Mouse (Mus musculus) retina, postnatal 1 day (tissue): ENCODE data around the gene Dvl1.

ENCODE experiments used
- DNase-seq: peaks from one replicate; pipeline ENCODE4 v3.0.0-alpha.2; 2012

Gene Dvl1

DNA sequence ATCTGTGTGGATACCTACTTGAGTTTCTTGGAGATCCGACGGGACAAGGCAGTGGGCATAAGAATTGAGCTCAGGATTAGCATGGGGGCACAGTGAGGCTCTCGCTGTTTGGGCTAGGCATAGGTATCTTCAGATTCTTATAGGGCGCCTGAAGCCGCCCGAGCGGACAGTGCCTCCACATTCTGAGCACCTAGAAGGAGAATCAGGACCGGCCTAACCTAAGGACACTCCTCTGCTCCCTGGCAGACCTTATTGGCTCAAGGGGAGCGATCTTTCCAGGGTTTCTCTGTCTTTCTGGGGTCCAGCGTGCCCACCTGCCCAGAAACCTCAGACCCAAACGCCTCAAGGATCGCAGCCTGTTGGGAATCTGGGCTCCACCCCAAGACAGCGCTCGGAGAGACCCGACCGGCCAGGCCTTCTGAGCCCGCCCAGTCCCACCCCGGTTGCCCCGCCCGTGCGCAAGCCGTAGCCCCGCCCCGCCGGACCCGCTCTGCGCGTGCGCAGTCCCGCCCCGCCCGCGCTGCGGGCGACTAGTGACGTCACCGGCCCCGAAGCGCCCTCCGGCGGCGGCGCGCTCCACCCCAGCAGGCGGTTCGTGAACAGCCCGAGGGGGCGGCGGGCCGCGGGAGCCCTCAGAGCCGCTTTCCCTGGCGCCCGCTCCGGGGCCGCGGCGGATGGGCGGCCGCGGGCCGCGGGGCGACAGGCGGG is at the start of gene Dvl1:
Gene Dvl1 (plus strand): TSS at position 532 of the 708 bp plus-strand sequence.
- peak; percentile 92 for DNase-seq

- no peak for DNase-seq
Measured at GRCm38 (mm10) chr4:155802075-155802474, 45.1 kb upstream of the Dvl1 start.

- DNase-seq = peak; percentile 21
Measured at GRCm38 (mm10) chr4:155802741-155803339, 44.4 kb upstream of the Dvl1 start, which contains the start of gene Mrpl20. Mrpl20 (plus strand) TSS chr4:155802878.

GRCm38 (mm10) chr4:155803340-155804041 is 43.7 kb upstream of the Dvl1 start:
- DNase-seq = peak; percentile 96

- no peak for DNase-seq
Measured at GRCm38 (mm10) chr4:155807841-155808240, 39.4 kb upstream of the Dvl1 start.

- peak; percentile 98 for DNase-seq
Measured at GRCm38 (mm10) chr4:155811929-155812664, 35.1 kb upstream of the Dvl1 start, which contains the start of gene Ccnl2. Ccnl2 (plus strand) TSS chr4:155812489.

GRCm38 (mm10) chr4:155812665-155813181 is 34.5 kb upstream of the Dvl1 start:
- DNase-seq = peak; percentile 64

- no peak for DNase-seq
Measured at GRCm38 (mm10) chr4:155817533-155817932, 29.7 kb upstream of the Dvl1 start.

GRCm38 (mm10) chr4:155821025-155821424 is 26.2 kb upstream of the Dvl1 start:
- peak; percentile 48 for DNase-seq

DNA sequence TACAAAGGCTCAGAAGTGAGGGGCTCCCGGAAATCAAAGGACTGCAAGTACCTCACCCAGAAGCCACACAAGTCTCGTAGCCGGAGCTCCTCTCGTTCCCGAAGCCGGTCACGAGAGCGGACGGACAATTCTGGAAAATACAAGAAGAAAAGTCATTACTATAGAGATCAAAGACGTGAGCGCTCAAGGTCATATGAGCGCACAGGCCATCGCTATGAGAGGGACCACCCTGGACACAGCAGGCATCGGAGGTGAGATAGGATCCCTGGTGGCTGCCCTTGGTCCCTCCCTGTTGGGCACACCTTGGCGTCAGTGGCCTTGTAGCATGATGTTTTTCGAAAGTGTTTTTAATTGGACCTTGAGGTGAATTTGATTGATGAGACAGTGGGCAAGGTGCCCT is 23.8 kb upstream of the Dvl1 start:
- no peak for DNase-seq

DNA sequence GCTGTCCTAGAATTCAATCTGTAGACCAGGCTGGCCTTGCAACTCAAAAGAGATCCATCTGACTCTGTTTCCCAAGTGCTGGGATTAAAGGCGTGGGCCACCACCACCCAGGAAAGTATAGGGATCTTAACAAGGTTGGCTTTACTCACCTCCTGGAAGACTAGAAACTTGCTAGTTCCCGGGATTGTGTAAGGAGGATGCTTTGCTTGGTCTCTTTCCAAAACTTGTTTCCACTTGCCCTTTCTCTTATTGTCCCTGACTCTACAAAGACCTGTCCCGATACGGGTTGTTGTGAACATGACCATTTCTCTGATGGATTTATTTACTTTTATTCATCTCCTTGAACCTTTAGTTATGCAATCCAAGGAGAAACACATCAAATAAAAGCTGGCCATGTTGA is 17.3 kb upstream of the Dvl1 start:
- no peak for DNase-seq

DNA sequence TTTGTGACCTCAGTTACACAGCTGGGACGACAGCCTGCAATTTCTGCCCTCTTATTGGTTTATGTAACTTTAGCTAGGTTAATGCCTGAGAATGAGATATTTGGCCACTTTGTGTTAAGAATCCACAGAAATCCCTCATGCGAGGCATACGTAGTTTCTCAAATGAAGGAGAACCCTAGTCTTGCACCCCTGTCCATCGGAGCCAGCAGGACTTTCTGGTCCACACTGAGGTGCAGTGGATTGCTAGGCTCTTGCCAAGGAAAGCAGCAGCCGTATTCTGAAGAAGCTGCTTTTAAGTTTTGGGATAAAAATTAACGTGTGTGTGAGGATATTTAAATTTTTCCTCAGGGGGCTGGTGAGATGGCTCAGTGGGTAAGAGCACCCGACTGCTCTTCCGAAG is 16.6 kb upstream of the Dvl1 start:
- no peak for DNase-seq

DNA sequence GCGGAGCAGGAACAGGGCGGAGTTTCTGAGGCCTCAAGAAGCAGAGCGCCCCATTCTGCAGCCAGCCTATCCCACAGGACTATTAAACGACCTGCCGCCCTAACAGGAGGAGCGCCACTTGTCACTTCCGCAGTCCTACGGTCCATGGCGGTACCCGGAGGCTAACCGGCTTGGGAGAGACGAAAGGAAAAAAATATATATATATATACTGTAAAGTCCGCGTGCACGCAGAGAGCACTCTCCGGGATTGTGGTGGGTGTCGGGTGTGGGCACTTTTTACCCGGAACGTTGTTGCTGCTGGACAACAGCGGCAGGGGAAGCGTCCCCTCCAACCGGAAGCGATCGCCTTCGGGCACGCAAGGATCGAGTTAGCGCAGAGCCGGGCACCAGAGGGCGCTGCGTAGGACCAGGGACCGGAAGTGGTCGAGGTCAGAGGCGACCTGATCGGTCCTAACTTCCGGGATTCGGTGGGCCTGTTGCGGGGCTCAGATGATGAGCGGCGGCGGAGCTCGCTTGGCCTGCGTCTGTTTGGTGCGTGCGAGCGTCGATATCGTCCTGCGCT is 15.9 kb upstream of the Dvl1 start, which contains the start of gene Aurkaip1:
Gene Aurkaip1 (plus strand): TSS at position 68 of the 562 bp plus-strand sequence.
- DNase-seq = peak; percentile 98

- DNase-seq = no peak
Measured at GRCm38 (mm10) chr4:155831831-155832230, 15.4 kb upstream of the Dvl1 start.

DNA sequence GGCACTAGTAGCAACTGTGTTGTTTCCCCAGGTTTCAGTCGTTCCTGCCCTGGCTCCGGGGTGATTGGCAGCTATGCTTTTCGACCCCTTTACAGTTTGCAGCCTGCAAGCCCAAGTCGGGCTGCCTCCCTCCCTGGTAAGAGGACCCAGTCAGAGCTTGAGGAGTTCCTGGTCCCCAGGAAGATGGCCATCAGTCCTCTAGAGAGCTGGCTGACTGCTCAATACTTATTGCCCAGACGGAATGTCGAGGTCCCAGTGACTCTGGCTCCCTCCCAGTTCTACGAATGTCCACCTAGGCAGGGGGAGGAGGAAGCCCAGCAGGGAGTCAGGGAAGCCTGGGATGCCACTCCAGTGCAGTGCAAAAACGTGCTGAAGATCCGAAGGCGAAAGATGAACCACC is 14.9 kb upstream of the Dvl1 start:
- no peak for DNase-seq

GRCm38 (mm10) chr4:155833234-155833633 is 14.0 kb upstream of the Dvl1 start:
- DNase-seq = no peak

- peak; percentile 89 for DNase-seq
Measured at GRCm38 (mm10) chr4:155833836-155834235, 13.4 kb upstream of the Dvl1 start.

GRCm38 (mm10) chr4:155837404-155838010 is 9.7 kb upstream of the Dvl1 start:
- no peak for DNase-seq

DNA sequence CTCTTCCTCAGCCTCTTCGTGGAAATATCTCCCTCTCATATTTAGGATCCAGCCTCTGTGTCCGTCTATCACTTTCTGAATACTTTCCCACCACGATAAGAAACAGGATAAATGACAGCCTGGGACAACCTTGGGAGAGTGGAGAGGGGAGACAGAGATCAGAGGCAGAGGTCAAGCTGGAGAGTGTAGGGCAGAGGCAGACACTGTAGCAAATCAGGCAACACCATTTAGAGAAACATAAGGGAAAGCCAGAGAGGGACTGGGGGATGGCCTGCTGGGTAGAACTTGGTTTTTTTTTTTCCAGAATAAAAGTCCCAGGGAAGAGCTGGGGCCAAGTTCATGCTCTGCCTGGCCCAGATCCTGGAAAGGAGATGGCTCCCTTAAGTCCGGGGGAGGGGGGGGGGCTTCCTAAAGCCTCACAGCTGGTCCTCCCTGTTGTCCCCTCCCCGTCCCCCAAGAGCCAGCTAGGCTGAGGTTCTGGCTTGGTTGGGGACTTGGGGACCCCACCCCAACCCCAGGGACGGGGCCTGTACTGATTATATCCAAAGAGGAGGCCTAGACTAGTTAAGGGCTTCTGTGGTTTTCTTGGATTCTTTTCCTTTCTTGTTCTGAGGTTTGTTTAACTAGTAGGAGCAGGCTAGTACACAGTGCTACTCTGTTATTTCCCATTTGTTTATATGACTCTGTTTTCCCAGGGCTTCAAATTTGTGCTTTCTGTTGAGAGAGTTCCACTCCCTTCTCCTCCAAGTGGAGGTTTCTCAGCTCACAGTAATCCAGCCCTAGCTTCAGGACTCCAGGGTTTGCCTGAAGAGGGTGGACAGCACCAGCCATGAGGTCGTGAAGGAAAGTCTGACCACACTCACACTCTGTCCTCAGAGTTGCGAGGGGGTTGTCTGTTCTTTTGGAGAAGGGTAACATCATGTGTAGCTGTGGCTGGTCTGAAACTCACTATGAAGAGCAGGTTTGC is 8.7 kb upstream of the Dvl1 start:
- DNase-seq = no peak

DNA sequence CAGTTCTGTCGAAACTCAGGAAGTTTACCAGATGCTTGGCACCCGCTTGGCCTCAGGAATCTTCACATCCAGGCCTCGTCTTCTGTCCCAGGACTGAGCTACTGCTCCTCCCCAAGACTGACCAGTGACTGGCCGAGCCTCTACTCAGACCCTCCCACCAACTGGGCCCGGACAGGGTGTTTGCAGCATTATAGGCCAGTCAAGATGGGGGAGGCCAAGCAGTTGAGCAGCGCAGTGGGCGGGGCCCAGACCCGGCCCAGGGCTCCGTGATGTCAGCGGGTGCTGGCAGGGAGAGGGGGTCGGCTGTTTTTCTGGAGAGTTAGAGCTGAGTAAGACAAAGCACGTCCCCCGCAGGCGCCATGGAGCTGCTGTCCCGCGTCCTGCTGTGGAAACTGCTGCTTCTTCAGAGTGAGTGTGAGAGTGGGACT is 7.7 kb upstream of the Dvl1 start, which contains the start of gene Mxra8:
Gene Mxra8 (plus strand): TSS at position 198 of the 428 bp plus-strand sequence.
- peak; percentile 61 for DNase-seq
